Mouse (Mus musculus): ENCODE measurements around the gene Gadl1.
"Not testable (repeated sequence)": the region's sequence is repeated elsewhere in the genome, so short reads cannot be mapped to it uniquely, and the experiment has no call there.

Gadl1 gene

DNA sequence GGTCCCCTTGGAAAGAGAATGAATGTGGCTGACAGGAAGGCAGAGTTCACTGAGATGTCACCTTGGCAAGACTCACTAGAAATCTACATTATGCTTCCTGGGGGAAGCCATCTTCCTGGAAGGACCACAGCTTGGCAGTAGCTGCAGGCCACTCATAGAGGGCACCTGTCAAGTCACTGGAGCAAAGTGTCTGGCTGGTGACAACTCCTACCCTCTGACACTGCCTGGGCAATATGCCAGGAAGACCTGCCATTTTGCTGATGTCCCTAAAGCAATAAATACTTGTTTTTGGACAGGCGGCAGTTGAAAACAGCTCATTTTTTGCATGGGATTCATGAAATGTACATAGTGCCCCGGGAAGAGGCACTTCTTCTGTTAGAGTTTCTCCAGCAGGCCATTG lies 119.8 kb downstream of the Gadl1 start:
- no peak for DNase-seq

DNA sequence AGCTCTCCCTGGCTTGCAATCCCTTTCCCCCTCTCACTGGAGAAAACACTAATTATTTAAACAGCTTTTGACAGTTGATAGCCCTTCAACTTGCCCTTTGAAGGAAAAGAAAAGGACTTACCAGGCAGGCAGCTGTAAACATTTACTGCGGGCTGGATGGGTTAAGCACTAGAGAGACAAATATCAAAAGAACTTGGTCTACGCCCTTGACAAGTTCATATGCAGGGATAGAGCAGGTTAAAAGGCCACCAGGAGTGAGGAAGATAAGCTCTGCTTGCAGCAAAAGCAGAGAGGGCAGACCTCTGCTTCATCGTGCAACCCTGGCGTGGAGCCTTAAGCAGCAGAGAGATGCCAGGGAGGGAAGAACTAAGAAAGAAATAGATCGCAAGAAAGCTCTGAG lies 123.5 kb downstream of the Gadl1 start:
- no peak for DNase-seq

DNA sequence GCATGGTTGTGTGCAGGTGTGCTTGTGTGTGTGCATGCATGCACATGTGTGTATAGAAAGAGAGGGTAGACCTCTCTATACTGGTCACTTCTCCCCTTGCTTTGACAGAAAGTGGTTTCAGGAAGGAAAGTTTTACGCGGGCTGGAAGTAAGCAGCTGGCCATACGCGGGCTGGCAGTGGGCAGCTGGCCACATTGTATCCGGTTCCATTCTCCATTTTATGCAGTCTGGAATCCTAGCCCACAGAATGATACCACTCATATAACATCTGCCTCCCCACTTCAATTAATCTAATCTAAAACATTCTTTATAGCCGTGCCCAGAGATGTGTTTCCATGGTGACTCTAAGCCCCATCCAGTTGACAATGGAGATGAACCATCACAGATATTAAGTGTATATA lies 129.0 kb downstream of the Gadl1 start:
- no peak for DNase-seq

DNA sequence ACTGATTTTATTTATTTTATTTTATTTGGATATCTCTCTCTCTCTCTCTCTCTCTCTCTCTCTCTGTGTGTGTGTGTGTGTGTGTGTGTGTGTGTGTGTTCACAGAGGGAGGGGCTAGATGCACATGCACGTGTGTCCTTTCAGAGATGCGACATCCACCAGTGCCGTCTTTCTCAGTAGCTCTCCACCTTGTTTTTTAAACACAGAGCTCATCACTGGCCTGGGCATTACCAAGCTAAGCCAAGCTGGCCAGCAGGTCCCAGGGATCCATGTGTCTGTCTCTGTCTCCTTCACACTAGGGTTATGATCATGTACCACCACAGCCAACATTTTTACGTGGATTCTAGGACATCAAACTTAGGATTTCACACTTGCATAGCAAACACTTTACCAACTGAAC lies 130.7 kb downstream of the Gadl1 start:
- no peak for DNase-seq

DNA sequence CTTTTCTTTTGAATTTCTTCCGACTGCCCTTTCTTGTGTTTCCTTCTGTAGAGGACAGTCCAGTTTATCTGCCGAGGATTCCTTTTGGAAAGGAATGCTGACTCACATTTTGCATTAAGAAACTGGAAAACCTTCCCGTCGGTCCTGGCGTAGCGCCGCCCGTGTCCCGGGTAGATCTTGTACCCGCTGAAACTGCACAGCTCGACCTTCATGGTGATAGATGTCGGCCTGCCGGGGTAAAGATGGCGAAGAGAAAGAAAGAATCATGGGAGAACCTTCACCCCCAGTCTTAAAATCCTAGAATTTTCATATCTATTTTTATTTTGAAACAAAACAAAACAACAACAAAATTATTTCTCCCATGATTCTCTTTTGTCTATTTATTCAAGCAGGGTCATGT lies 131.6 kb downstream of the Gadl1 start:
- not testable (repeated sequence) for DNase-seq

DNA sequence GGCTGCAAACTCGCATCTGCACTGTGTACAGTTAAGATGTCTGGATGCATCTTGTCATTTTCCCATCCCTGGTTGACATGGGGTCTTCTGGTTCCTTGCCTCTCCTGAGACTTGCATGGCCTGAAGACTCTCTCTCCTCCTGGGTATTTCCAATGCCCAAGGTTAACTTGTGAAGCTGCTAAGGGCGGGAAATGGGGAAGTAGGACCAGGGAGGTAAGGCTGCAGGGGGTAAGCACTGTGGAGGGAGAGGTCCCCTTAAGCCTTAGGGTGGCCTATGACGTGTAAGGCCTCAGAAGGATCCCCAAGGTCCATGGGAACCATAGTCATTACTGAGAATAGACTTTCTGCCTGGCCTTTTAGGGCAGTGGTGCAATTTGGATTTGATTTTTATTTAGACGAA lies 132.1 kb downstream of the Gadl1 start:
- DNase-seq: no peak

DNA sequence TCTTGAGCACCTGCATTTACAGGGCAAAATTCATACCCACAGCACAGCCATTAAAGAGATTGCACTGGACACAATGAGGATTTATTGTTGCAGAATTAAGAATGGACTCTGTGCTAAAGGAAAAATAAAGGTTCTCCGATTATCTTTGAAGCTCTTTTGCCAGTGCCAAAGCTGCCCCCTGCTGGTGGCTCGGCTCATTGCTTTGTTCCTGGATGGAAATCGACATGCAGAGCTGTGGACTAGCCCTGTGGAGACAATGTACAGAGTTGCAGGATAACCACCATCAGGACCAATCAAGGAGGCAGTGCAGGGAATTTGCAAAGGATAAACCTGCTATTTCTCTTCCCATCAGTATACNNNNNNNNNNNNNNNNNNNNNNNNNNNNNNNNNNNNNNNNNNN lies 132.5 kb downstream of the Gadl1 start:
- DNase-seq: peak; percentile 86

DNA sequence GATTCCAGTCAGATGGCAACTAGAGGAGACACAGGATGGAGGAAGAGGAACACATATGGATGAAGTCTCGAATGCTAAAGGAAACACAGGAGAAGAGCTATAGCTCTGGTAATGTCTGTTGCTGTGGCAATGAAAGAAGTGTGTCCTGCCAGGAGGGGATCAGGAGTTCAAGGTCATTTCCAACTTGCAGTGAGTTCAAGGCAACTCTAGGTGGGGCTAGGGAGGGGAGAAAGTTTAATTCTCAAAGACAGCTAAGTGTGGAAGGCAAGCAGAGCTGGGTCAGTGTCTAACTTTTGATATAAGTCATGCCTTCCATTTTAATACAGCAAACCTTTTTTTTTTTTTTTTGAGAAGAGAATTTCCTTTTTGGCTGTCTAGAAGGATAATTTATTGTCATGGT lies 140.7 kb downstream of the Gadl1 start:
- DNase-seq: no peak

DNA sequence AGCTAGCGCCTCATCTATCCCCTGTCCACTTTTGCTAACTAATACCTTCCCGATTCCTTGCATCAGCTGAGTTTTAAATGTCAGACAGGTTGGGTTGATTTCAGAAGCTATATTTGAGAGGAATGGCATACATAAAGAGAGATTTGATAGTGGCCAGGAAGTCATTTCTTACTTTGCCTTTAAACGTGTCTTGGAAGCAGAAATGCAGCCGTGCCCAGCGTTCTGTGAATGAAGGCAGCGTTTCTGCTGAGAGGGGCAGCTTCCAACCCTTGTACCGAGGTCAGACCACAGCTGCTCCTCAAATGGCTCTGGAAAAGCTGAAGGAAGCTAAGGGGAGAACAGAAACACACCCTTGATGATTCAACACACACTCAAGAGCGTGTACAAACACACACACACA lies 144.7 kb downstream of the Gadl1 start:
- no peak for DNase-seq

DNA sequence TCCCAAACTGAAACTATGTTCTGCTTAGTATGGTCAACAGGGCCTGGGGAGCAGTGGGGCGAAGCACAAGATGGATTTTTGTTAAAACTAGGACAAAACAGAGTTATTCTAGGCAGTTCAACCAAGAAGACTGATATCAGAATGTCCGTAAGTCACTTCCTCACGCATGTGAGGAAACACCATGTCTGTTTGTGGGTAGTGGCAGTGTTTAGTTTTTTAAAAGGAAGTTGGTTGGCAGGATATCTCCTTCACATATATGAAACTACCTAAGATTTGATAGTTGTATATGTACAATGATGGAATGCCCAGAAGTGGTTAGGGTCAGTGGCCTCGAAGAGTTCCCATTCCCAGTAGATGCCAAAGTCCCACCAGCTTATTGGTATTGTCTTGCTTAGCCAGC lies 149.2 kb downstream of the Gadl1 start:
- no peak for DNase-seq

DNA sequence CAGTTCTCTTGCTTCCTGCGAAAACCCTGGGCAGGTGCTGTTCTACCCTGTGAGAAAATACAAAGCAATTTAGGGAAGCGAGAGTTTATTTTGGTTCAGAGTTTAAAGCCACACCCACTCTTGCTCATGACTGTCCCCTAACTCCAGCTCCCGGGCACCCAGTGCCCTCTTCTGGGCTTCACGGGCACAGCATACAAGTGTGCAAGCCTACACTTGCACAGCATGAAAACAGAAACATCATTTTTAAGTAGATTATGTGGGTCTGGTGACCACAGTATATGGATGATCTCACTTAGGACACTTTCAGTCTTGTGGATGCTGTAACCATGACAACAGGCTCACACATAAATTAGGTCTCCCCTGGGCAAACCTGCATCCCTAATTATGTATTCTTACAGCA lies 149.9 kb downstream of the Gadl1 start:
- no peak for DNase-seq

DNA sequence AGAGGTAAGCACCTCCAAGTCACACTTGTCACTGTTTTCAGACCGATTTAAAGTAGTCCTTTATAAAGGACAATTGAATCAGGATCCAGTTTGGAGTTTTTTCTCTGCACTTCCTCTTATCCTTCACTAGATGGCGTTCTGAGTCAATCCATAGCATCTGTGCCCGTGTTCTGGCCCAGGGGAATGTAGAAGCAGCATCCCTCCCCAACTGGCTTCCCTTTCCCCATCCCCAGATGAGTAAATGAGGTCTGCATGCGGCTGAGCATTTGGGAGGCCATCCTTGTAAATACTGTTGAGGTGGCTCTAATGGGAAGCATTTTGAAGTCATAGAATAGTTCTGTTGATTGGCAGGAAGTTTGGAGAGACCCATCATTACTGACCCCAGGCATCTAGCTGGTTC lies 151.4 kb downstream of the Gadl1 start:
- no peak for DNase-seq

DNA sequence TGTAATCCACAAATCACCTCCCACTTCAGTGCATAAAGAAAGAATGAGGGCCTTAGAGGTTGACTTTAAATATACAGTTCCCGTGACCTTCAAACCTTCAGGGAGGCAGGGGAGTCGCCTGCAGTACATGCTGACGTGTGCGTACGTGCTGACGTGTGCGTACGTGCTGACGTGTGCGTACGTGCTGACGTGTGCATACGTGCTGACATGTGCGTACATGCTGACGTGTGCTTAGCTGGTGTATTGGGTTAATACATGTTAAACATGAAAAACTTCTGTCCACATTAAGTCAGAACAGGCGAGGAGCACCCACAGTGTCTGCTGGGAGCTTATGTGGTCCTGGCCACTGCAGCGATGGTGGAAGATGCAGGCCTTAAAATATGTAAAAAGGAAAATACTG lies 155.5 kb downstream of the Gadl1 start:
- DNase-seq: no peak

DNA sequence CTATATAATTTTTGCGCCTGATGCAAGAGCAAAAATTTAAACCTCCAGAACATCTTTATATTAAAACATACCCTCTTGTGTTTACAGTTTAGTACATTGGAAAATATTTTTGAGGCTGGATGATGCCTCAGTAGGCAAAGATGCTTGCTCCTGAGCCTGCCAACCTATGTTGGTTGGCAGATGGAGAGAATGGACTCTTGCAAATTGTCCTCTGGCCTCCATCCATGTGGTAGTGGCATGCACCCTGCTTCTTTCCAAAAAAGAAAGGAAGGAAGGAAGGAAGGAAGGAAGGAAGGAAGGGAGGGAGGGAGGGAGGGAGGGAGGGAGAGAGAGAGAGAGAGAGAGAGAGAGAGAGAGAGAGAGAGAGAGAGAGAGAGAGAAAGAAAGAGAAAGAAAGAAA lies 162.3 kb downstream of the Gadl1 start:
- not testable (repeated sequence) for DNase-seq

DNA sequence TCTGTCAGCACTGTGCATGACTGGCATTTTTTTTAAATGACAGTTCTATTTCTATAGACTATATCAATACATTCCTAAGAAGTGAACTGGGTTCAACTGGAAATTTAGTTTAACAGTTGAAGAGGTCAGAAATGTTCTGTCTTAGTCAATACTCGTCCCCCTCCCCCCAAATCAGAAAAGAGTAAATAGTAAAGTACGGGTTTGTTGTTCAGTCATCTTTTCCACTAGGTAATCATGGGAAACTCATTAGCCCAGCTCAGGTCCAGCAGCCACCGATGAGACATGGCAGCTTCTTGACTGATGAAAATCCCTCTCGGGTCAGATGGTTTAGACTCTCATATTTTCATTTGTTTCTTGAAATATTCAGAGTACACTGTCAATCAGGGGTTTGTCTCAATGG lies 166.9 kb downstream of the Gadl1 start:
- no peak for DNase-seq

DNA sequence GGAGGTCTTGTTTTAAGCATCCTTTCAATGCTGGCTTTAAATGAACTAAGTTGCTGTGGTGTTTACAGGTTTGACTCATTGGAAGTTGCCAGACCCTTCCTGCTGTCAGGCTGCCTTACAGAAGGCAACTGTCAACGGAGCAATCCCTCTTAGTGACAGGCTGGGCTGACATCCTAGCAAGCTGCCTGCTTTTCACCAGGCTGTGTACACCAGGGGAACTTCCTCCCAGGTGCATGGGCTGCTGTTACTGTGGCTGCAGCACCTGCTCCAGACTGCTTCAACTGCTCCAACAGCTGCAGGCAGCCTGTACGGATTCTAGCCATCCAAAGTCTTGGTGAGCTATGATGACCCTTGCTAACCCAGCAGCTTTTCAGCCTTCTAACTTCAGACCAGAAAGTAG lies 167.7 kb downstream of the Gadl1 start:
- DNase-seq: no peak

DNA sequence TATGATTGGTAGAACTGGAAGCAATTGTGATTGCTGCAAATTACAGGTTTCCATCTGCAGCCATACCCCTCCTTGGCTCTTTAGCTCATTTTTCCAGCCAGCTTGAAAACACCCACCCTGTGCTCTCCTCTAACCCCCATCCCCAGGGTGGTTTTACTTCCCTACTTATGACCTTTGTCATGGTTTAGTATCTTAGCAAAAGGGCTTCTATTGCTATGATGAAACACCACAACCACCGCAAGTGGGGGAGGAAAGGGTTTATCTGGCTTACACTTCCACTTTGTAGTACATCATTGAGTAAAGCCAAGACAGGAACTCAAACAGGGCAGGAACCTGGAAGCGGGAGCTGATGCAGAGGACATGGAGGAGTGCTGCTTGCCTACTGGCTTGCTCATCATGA lies 168.2 kb downstream of the Gadl1 start:
- no peak for DNase-seq

DNA sequence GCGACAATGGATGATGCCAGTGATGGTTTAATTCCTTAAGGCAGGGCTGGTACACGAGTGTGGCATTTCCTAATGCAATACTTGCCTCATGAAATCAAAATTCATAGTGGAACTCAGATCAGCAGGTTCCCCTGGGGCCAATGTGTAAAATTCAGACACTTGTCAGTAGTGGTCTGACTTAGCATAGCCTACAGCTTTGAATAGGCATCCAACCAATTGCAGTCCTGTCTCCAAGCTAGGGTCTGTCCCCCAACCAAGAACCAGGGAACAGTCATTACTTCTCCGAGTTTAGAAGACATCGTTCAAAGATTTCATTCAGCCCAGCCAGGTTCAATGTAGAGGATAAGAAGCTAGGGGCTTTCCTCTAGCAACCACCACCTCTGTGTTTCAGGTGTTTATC lies 172.5 kb downstream of the Gadl1 start:
- no peak for DNase-seq

DNA sequence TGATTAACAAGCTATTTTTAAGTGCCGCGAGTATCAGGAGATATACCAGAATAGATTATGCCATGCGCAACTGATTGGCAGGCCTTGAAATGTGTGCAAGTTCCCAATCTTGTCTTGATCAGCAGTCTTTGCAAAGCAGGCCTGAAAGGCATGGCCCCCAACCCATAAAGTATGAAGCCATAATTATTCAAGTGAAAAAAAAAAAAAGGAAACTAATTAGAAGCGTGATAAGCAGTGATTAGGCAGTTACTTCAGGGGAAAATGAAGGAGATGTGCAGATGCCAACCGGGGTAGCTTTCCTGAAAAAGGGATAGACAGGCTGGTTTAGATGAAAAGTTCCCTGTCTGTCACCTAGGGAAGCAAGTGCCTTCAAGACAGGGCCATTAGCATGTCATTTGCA lies 174.0 kb downstream of the Gadl1 start:
- DNase-seq: no peak

DNA sequence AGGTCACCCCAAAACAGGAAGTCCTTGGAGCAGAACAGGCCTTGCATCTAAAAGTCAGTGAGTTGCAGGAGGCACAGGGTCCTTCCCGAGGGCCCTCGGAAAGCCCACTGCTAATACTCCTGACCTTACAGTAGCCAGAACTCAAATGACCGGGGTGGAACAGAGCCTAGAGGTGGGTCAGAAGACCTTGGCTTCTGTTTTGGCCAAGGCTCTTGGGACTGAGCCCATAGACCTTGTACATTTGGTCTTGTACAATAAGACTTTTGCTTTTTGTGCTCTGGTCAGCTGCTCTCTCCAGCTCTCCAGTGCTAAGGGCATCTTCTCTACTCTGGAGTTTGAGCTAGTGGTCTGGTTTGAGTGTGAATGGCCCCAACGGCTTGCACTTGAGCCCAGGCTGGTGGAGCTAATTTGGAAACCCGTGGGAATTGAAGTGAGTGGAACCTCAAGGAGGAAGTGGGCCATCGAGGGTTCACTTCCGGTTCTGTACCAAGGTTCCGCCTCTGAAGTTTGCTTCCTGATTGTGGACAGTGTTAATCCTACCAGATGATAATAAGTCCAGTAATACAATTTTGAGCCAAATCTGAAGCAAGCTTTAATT lies 174.6 kb downstream of the Gadl1 start:
- DNase-seq: no peak

DNA sequence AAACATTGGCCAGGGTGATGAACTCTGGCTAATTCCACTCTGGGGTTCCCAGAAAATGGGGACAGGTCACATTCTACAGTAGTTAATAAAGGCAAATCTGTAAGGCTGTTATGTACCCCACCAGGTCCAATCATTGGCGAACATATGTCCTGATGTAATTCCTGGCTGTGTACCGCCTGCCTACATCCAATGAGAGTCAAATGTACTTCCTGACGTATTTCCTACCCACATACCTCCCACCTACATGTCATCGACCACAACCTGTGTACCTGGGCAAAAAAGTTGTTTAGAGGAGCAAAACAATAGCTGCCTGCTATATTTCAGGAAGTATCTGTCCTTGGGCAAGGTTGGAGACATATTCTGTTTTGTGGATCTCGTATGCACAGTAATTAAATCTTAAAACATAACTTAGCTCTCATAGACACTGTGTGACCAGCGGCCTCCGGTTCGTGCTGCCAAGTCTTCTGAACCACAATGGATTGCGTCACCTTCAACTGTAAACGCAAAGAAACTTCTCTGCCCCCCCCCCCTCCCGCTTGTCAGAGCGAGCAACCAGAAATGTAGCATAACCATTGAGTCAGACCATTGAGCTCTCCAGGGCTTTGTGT lies 175.2 kb downstream of the Gadl1 start:
- no peak for DNase-seq

DNA sequence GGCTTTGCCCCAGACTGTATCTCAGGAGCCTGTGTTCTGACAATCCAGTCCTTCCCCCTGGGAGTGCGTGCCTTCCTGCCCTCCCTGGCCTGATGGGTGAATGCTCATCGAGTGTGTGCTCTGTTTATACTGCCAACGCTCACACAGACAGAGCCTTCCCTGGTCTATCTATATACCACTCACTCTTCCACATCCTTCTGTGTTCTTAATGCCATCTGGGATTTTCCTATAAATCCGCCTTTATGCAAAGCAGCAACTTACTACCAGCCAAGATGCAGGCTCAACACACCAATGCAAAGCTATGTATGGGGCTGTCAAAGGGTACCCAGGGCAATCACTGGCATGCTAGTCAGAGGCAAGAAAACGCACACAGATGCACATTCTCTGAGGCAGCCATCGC lies 176.7 kb downstream of the Gadl1 start:
- DNase-seq: no peak

DNA sequence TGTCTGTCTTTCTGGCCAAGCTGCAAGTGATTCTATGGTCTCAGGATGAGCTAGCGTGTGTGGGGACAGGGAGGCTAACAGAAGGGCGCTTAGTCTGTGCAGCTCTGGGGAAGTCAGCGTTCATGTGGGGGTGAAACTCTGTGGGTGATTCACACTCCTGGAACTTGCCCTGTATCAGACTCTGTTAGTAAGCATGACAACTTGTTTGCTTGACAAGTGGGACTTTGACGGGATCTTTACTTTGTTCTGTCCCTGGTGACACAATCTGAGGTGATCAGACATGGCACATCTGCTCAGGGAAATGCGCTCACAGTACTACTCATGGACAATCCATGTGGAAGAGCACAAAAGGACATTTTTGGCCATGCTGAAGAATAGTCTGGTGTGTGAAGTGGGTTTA lies 178.0 kb downstream of the Gadl1 start:
- no peak for DNase-seq

DNA sequence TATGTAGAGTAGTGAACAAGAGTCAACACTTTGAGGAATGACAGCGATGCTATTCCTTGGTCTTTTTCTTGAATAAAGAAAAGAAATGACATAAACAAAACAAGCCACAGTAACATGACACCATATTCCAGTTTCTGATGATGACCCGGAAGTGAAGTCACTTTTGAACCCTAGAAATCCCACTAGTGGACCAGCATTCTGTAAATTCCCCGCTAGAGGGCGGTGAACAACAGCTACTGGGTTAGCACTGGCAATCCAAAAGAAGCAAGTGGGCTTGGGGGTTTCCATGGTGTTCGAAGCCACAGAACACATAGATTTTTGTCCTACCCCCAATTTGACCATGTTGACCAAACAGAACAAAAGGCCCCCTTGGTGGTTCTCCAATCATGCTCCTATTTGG lies 178.6 kb downstream of the Gadl1 start:
- no peak for DNase-seq

DNA sequence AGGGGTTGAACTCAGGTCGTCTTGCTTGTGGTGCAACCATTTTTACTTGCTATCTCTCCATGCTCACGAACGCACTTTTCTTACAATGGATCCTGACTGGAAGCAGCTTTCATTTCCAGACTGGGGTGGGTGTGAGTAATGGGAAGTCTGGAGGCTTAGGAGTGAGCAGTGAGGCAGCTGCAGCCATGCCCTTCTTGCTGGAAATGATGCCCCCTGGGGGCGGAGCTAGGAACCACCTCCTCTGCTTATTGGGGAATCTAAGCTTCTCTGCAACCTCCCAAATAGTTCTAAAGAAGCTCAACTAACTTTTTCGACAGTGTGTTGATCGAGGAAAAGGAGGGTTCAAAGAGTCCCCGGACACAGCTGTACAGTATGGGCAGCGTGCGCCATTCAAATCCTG lies 179.7 kb downstream of the Gadl1 start:
- no peak for DNase-seq

DNA sequence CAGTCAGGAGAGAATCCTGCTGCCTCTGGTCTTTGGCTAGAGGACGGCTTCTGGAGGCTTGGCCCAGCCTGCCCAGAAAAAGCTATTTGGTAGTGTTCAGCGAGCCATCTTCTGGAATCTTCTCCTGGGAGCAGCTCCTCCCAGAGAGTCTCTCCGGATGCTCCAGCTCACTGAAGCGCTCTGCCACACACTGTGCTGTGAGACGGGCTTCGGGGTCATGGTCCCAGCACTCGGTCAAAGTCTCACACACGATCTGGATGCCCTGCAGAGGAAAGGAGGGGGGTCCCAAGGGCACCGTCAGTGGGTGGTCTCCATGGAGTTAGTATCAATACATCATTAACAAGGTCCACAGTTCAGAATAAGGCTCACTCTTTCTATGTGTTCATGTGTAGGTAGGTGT lies 181.0 kb downstream of the Gadl1 start:
- DNase-seq: no peak
